Comparison of ENCODE assay signal across 10 mouse cellular contexts in the genomic region with DNA sequence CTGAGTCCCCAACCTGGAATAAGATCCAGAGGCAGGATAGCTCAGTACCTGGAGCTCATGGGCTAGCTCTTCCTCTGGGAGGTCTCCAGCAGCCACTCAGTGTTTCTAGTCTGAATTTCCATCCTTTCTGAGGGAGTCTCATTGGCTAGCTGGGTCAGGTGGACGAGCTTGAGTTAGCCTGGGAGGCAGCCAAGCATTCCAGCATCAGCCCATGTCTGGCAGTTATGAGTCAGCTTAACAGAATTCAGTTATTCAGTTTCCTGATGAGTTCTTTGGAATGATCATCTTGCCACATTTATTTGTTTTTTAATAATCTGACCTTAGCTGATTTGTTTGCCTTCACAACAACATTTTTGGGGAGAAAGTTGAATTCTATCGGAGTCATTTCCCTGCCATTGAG. TPM values are rescaled to one million over a fixed set of nuclear protein-coding genes. Genes with fewer than 3 reads are reported as not detected.
DNase-seq lines count a peak whose midpoint lies in the region; ATAC-seq lines count a peak whose summit lies in the region.
"Had no signal": no experiment of that assay in that cellular context is flagged by ENCODE, and none has a peak within 500 bp of the region (broad histone marks: within the 10 kb centered on the region; RNA-seq: fewer than 3 reads in every experiment).

No protein-coding gene starts in this region.

- no peaks in the 10 kb centered on the region for H3K4me1 ChIP-seq in hindbrain, embryonic 12.5 days
- H3K4me1 ChIP-seq: embryonic facial prominence, embryonic 12.5 days; neural tube, embryonic 13.5 days had no signal

- no peak overlapping the region for H3K4me2 ChIP-seq in hindbrain, embryonic 12.5 days (replicated peaks)
- H3K4me2 ChIP-seq: embryonic facial prominence, embryonic 12.5 days; neural tube, embryonic 13.5 days had no signal

- no peak overlapping the region for H3K9ac ChIP-seq in hindbrain, embryonic 12.5 days
- H3K9ac ChIP-seq: embryonic facial prominence, embryonic 12.5 days; neural tube, embryonic 13.5 days had no signal

- no peaks in the 10 kb centered on the region for H3K36me3 ChIP-seq in hindbrain, embryonic 12.5 days
- H3K36me3 ChIP-seq: embryonic facial prominence, embryonic 12.5 days; neural tube, embryonic 13.5 days had no signal

- H3K27me3 ChIP-seq in hindbrain, embryonic 12.5 days: no peaks in the 10 kb centered on the region
- H3K27me3 ChIP-seq: embryonic facial prominence, embryonic 12.5 days; neural tube, embryonic 13.5 days had no signal

- no peaks in the 10 kb centered on the region for H3K9me3 ChIP-seq in hindbrain, embryonic 12.5 days (replicated peaks)
- H3K9me3 ChIP-seq: embryonic facial prominence, embryonic 12.5 days; neural tube, embryonic 13.5 days had no signal

- peak; percentile 37 to 58 for DNase-seq in kidney, postnatal 25 days
- DNase-seq in kidney, adult 18-20 months: no peak
- peak; percentile 8 to 14 for DNase-seq in right cerebral cortex, adult 2 months (ENCODE audit: low spot score in 2 of 2)
- DNase-seq in right cerebral cortex, postnatal 36 days (ENCODE audit: low spot score in 2 of 2): no peak
- peak; percentile 60 for DNase-seq in brain, adult 2 months (ENCODE audit: low read depth, low spot score)
- no peak for DNase-seq in spleen, postnatal 14 days (ENCODE audit: low spot score in 2 of 2)
- DNase-seq: left cerebral cortex, postnatal 4 days had no signal

- ATAC-seq in hindbrain, embryonic 12.5 days (ENCODE audit: low FRiP score): no peak

- H3K27ac ChIP-seq in hindbrain, embryonic 12.5 days: no peak overlapping the region
- H3K27ac ChIP-seq: embryonic facial prominence, embryonic 12.5 days; neural tube, embryonic 13.5 days had no signal

- H3K4me3 ChIP-seq in hindbrain, embryonic 12.5 days: no peak overlapping the region
- H3K4me3 ChIP-seq: embryonic facial prominence, embryonic 12.5 days; neural tube, embryonic 13.5 days had no signal

- WGBS in hindbrain, embryonic 12.5 days: 83% methylated on average over 2 of the region's 2 CpGs

RNA-seq across cellular contexts. Expression of a gene that starts 14.7 kb away (rescaled TPM):
- polyA plus RNA-seq in hindbrain, embryonic 12.5 days (2016; fragmentation: Nextera tagmentation; extraction: Ambion mirVana): 1.3 and 1.7 TPM in 2 replicates

RNA-seq across cellular contexts. Expression of a gene that starts 29.1 kb away (rescaled TPM):
- 0.81 and 1.8 TPM in 2 replicates for polyA plus RNA-seq in hindbrain, embryonic 12.5 days (2016; fragmentation: Nextera tagmentation; extraction: Ambion mirVana)

RNA-seq across cellular contexts. Expression of a gene that starts 33.4 kb away (rescaled TPM):
- polyA plus RNA-seq in hindbrain, embryonic 12.5 days (2016; fragmentation: Nextera tagmentation; extraction: Ambion mirVana): not detected in 2 replicates
- polyA plus RNA-seq: neural tube, embryonic 13.5 days had no signal

RNA-seq across cellular contexts. Expression of a gene that starts 41.8 kb away (rescaled TPM):
- polyA plus RNA-seq in hindbrain, embryonic 12.5 days (2016; fragmentation: Nextera tagmentation; extraction: Ambion mirVana): not detected in 2 replicates
- polyA plus RNA-seq: embryonic facial prominence, embryonic 12.5 days; neural tube, embryonic 13.5 days had no signal

Comparison
In these comparisons a context has a peak if more than half of its experiments do, and no peak if none do; other contexts are left out.
1. DNase-seq: peak in kidney, postnatal 25 days (2 of 2), right cerebral cortex, adult 2 months (2 of 2) and brain, adult 2 months (single experiment); none in kidney, adult 18-20 months (single experiment), right cerebral cortex, postnatal 36 days (0 of 2) and spleen, postnatal 14 days (0 of 2).